Mouse (Mus musculus): Measurements from ENCODE around the gene Slc18b1.

The Slc18b1 gene

DNA sequence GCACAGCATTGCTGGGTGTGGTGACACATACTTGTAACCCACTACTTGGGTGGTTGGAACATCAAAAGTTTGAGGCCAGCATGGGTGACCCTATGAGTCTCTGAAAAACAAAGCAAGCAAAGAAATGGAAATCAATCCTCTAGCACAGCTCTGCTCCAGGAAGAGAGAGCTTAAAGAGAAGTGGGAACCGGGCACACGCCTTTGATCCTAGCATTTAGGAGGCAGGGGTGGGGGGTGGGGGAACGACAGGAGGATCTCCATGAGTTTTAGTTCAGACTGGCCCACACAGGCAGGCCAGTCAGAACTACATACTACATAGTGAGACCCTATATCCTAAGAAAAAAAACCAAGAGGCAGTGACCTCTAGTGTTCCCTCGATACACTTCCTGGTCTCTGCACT is 9.4 kb downstream of the Slc18b1 start:
- DNase-seq (ENCODE audit: low spot score in 2 of 2) = no peak

DNA sequence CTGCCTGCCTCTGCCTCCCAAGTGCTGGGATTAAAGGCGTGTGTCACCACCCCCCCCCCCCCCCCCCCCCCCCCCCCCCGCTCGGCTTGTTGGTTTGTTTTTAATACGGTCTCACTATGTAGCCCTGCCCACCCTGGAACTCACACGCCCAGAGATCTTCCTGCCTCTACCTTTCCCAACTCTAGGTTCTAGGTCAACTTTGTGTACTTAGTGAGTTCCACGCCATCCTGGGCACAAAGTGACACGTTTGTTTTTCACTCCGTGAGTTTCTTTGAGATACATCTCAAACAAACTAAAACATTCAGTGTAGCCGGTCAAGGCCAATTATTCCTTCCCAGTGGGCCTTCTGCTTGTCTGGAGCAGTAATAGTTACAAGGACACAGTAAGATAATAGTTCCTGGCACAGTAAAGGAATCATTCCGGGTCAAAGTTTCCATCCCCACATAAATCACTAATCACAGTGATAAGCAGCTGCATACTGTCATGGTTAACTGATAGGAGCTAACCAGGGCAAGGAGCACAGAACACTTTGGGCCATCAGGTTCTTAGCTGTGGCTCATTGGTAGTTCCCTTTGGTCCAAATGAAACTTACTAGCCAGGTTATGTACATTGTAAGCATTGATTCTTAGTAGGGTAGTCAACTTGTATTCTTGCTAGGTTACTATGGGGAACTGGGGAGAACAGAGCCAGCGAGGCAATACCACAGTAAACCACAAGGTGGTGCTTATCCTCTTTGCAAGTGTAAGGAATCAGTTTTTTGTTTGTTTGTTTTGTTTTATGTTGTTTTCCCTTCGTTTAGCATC is 15.1 kb downstream of the Slc18b1 start:
- DNase-seq (ENCODE audit: low spot score in 2 of 2) = peak in 1 of 2 experiments; percentile 53

DNA sequence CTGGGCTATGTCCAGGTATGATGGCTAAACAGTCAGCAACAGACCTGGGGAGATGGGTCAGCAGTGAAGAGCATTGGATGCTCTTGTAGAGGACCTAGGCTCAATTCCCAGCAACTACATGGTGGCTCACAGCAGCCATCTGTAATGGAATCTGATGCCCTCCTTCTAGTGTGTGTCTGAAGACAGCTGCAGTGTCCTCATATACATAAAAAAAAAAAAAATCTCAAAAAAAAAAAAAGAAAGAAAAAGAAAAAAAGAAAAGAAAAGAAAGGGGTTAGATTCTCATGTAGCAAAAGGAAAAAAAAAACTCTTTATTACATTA is 15.6 kb downstream of the Slc18b1 start:
- DNase-seq (ENCODE audit: low spot score in 2 of 2) = no peak

DNA sequence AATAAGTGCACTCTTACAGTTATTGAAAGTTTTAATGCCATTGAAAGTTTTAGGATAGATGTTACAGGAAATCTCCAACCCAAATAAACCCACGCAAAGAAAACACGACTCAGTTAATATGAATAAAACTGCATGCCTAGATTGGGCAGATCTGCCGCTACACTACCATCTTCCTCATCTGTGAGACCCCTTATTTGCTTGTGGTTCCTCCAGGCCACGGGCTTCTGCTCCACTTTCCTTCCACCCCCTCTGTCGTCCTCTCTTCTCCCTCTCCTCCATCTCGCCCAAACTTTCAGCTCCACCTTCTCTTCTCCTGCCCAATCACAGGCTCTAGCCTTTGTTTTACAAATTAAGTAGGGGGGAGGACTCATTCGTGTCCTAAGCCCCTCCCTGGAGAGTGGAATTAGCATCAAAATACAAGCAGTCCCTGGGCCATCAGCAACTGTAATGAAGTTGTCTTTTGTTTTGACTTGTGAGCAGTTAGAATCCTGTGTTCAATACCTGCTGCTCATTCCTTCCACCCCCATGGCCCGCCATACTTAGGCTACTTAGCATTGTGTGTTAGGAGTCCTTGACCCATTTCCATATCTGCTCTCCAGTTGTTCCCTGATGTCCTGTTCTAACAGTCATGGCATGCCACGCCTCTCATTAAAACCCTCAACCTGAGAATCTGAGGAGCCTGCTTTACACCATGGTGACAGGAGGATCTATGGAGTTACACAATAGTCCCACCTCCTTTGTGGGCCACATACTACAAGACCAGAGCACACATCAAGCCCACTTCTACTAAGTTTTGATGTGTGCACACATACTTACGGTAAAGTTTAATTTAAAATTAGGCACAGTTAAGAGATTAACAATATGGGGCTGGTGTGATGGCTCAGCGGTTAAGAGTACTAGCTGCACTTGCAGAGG is 16.3 kb downstream of the Slc18b1 start:
- DNase-seq (ENCODE audit: low spot score in 2 of 2) = no peak

DNA sequence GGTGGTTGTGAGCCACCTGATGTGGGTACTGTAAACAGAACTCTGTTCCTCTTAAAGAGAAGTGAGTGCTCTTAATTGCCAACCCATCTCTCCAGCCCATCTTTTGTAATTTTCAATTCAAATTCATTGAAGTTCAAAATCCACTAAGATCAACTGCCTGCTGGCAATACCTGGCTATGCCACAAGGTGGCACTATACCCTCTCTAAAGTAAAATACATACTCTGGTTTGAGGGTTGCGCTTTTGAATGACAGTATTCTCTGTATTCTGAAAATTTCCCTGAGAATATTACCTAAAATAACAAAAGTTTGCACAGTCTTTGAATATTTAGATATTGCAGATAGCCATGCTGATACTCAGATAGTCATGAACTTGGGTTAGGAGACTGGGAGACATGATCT is 18.4 kb downstream of the Slc18b1 start:
- DNase-seq (ENCODE audit: low spot score in 2 of 2) = peak; percentile 22 to 72

DNA sequence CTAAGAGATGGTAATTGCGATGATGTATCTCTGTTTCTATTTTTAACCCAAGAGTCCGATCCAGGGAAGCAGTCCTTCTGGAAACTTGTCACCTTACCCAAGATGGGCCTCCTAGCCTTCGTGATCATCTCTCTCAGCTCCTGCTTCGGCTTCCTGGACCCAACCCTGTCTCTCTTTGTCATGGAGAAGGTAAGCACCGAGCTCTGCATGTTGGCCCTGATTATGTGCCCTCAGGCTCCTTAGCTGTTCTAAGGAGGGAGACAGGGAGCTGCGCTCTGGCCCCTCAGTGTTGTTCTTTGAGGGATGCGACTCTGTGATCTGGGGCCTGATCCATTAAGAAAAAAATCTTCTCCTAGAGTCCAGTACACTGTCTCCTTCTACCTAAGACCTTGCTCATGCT is 19.5 kb downstream of the Slc18b1 start:
- no peak for DNase-seq (ENCODE audit: low spot score in 2 of 2)

DNA sequence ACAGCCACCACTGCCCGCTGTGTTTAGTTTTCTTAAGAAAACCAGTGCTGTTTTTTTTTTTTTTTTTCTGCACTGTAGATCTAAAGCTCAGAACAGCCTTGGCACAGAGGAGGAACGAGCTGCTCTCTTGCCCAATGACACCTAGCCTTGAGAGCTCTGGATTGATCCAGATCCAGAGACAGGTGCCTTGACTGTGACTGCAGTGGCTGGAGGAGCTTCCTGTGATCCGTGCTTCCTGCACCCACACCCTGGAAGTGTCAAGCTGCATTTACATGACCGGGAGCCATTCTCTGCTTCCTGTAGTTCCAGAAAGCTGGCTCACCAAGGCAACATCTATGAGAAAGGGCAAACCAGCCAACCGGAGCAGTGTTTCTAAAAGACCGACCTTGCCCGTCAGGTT is 29.7 kb downstream of the Slc18b1 start:
- no peak for DNase-seq (ENCODE audit: low spot score in 2 of 2)

DNA sequence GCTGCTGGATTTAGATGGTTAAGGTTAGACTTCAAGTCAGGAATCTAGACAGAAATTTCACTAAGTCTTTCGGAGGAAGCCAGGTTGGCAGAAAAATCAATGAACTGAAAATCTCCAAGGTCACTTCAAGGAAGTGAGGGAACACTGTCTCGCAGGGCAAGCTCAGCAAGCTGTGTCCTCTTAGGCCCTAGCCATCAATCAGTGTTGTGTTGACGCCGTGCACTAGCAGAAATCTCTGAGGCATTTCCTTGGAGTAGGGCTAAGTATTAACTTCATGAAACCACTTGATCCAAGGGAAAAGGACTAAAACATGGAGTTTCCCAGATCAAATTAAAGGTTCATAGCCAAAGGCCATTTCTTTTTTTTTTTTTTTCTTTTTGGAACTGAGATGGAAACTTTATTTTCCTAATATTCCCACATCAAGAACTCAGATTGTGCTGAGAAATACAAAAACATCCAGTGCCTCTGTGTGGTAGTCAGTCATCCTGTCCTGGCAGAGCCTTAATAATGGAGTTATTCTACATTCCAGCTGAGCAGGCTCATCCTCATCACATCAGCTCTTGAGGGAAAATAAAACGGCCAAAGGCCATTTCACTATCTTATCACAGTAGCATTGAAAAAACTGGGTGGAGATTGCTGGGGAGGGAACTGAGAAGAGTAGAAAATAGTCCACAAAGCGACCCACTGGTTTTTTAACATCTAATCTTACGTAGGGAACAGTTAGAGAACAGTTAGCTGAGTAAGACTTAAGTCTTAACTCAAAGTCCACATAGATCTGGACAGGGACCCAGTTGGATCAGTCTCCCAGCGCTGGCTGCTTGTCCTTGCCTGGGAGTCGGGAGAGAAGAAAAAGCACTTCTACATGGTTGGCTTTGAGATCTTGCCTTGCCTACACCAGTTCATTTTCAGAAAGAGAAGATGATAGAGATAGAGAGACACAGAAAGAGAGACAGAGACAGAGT is 39.5 kb downstream of the Slc18b1 start:
- DNase-seq (ENCODE audit: low spot score in 2 of 2) = no peak

DNA sequence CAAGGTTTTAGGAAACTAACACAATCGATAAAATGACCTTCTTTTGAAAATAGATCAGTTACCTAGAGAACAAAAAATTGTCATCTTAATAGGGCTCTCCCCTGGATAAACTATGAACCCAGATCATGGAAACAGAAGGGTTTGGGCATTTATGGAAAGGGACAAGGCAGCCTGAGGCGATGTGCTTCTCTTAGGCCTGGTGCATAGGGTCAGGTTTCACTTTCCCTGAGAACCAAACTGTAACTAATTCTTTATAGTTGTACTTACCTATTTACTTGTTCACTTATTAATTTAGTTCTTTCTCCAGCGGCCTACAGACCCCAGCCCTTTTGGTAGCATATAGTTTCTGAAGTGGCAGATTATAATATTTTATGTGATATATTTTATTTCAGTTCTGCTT is 40.3 kb downstream of the Slc18b1 start:
- DNase-seq (ENCODE audit: low spot score in 2 of 2) = no peak

DNA sequence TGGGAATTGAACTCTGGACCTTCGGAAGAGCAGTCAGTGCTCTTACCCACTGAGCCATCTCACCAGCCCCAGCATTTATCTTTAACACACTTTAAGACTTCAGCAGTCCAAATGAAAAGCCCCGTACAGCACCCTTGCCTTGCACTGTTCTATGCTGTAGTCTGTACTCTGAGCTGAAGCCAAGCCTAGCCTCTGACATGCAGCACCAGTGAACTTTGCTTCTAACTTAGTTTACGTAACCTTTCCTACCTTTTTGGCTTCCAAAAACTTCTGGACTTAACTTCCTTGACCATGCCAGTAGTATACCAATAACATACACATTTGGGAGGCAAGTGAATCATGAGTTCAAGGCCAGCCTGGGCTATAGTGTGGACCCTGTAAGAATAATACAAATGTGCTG is 42.1 kb downstream of the Slc18b1 start:
- DNase-seq (ENCODE audit: low spot score in 2 of 2) = no peak

DNA sequence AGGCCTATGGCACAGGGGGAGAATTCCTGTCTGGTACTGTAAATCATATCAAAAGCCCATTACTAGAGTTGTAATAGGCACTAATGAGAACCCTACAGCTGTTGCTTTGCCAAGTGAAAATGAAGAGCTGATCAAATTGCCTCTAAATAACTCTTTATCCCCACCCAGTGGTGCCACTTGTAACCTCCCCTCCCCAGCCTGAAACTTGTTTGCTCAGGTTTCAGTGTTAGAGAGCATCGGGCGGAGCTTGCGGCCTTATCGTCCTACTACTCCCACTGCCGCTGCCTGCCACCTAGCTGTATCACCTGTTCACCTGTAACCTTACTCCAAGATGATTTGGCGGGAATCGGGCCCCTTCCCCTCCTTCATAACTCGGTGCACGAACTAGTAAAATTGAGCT is 42.6 kb downstream of the Slc18b1 start:
- no peak for DNase-seq (ENCODE audit: low spot score in 2 of 2)

DNA sequence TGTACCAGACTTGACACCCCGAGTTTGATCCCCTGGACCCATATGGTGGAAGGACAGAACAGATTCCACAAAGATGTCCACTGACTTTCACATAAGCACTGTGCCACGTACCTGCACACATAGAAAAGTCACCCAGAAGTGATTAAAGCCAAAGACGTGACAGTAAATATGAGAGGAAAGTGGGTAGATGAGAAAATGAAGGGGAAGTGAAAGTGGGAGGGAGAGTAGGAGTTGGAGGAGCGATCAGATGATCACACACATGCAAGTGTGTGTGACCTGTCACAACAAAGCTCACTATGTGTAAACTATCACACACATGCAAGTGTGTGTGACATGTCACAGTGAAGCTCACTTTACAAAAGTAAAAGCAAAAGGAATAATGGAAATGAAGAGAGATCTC is 43.7 kb downstream of the Slc18b1 start:
- no peak for DNase-seq (ENCODE audit: low spot score in 2 of 2)

DNA sequence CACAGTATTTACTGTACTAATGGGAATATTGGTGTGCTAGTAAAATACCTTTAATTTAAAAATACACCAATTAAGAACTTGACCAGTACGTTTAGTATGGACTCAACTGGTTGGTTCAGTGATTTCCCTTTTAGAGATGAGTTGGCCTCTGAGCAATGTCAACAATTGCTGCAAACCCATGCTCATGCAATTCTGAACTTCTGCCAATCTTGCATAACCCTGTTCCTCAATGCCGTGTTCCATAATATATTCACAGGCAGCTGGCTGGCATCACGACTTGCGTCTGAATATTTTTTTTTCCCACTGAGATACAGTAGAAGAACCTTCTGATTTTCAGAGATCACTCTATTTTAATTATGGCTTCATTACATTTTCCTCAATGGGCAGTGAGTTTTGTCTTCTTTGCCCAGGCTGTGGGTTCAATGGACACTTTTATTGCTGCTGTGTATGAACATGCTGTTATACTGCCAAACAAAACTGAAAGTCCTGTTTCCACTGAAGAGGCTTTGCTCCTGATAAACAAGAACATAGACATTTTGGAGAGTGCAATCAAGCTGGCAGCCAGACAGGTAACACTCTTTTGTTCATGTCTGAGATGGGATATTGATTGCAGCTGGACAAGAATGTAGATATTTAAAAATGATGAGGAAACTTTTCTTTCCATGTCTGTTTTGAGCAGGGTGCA is 54.6 kb downstream of the Slc18b1 start, which contains the start of gene Vnn3:
Gene Vnn3 (plus strand): TSS at position 235 of the 685 bp plus-strand sequence.
- no peak for DNase-seq (ENCODE audit: low spot score in 2 of 2)

DNA sequence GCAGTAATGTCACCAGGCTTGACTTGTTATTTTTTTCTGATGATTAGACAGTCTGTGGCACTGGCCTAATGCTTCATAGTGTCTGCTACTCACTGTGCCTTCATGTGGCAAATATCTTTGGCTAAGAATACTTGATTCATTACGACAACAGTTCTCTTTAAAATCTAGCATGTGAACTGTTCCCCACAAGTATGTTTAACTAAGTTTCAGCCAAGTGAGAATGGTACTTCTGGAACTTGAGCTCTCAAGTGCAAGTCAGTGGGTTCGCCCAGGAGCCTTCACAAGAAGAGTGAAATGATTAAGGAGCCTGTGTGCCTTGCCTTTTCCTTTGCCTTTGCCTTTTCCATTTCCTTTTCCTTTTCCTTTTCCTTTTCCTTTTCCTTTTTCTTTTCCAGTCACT is 55.3 kb downstream of the Slc18b1 start:
- no peak for DNase-seq (ENCODE audit: low spot score in 2 of 2)

DNA sequence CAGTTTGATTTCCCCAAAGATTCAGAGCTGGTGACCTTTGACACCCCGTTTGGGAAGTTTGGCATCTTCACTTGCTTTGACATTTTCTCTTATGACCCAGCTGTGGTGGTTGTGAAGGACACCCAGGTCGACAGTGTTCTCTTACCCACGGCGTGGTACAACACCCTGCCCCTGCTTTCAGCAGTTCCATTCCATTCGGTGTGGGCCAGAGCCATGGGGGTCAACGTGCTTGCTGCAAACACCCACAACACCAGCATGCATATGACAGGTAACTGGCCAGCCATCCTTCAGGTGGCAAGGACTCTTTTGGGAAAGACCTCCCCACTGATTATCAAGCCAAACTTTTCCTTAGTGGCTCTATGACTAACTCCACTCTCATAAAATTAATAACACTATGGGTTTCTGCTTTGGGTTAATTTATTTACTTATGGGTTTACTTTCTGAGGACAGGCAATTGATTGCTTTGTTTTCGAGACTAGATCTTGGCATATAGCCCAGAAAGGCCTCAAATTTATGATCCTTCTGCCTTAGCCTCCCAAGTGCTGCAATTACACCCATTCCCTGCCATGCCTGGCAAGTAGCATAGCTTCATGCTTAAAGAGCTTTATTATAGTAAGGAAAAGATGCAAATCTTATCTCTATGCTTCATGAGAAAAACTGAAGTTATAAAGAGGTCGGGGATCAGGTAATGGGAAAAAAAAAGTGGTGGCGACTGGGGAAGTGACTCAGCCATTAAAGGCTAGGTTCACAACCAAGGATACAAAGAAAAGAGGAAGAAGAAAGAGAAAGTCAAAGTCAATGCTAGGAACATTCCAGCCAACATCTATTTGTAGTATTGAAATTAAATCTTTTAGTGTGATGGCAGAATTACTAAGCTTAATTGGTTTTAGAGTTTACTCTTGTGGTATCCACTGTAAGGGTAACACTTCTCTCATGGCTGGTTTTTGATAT is 67.9 kb downstream of the Slc18b1 start:
- DNase-seq (ENCODE audit: low spot score in 2 of 2) = no peak
